Mouse (Mus musculus): ENCODE data around the gene Ugt1a6a.

Gene Ugt1a6a

GRCm38 (mm10) chr1:88249596-88249995 is 115.0 kb downstream of the Ugt1a6a start:
- DNase-seq (ENCODE audit: low read depth, low spot score): no peak

GRCm38 (mm10) chr1:88250023-88250422 is 115.4 kb downstream of the Ugt1a6a start:
- no peak for DNase-seq (ENCODE audit: low read depth, low spot score)

- no peak for DNase-seq (ENCODE audit: low read depth, low spot score)
Observed at GRCm38 (mm10) chr1:88253106-88253505, 118.5 kb downstream of the Ugt1a6a start.

- DNase-seq (ENCODE audit: low read depth, low spot score): no peak
Observed at GRCm38 (mm10) chr1:88253540-88253939, 118.9 kb downstream of the Ugt1a6a start.

- DNase-seq (ENCODE audit: low read depth, low spot score): no peak
Observed at GRCm38 (mm10) chr1:88254793-88255465, 120.3 kb downstream of the Ugt1a6a start.

- no peak for DNase-seq (ENCODE audit: low read depth, low spot score)
Observed at GRCm38 (mm10) chr1:88255466-88255857, 120.9 kb downstream of the Ugt1a6a start.

- DNase-seq (ENCODE audit: low read depth, low spot score): no peak
Observed at GRCm38 (mm10) chr1:88255989-88256754, 121.6 kb downstream of the Ugt1a6a start.

- no peak for DNase-seq (ENCODE audit: low read depth, low spot score)
Observed at GRCm38 (mm10) chr1:88256886-88257663, 122.5 kb downstream of the Ugt1a6a start.

GRCm38 (mm10) chr1:88257681-88258080 is 123.1 kb downstream of the Ugt1a6a start:
- DNase-seq (ENCODE audit: low read depth, low spot score): no peak

GRCm38 (mm10) chr1:88258361-88258760 is 123.8 kb downstream of the Ugt1a6a start:
- DNase-seq (ENCODE audit: low read depth, low spot score): no peak

GRCm38 (mm10) chr1:88258881-88259642 is 124.5 kb downstream of the Ugt1a6a start:
- DNase-seq (ENCODE audit: low read depth, low spot score): no peak

GRCm38 (mm10) chr1:88259643-88260024 is 125.0 kb downstream of the Ugt1a6a start:
- DNase-seq (ENCODE audit: low read depth, low spot score): no peak

- no peak for DNase-seq (ENCODE audit: low read depth, low spot score)
Observed at GRCm38 (mm10) chr1:88260114-88260513, 125.5 kb downstream of the Ugt1a6a start.

GRCm38 (mm10) chr1:88260604-88261377 is 126.2 kb downstream of the Ugt1a6a start:
- DNase-seq (ENCODE audit: low read depth, low spot score): no peak

- no peak for DNase-seq (ENCODE audit: low read depth, low spot score)
Observed at GRCm38 (mm10) chr1:88261706-88262105, 127.1 kb downstream of the Ugt1a6a start.

- no peak for DNase-seq (ENCODE audit: low read depth, low spot score)
Observed at GRCm38 (mm10) chr1:88262255-88262654, 127.6 kb downstream of the Ugt1a6a start.

- DNase-seq (ENCODE audit: low read depth, low spot score): no peak
Observed at GRCm38 (mm10) chr1:88262961-88263360, 128.4 kb downstream of the Ugt1a6a start.

- no peak for DNase-seq (ENCODE audit: low read depth, low spot score)
Observed at GRCm38 (mm10) chr1:88263778-88264177, 129.2 kb downstream of the Ugt1a6a start.

- no peak for DNase-seq (ENCODE audit: low read depth, low spot score)
Observed at GRCm38 (mm10) chr1:88264237-88264868, 129.7 kb downstream of the Ugt1a6a start.

GRCm38 (mm10) chr1:88264869-88265240 is 130.2 kb downstream of the Ugt1a6a start:
- DNase-seq (ENCODE audit: low read depth, low spot score): no peak
